Mouse (Mus musculus): Measurements from ENCODE around the gene Loxl1. TPM values are rescaled to one million over a fixed set of nuclear protein-coding genes. Genes with fewer than 3 reads are reported as not detected.
"Not testable (repeated sequence)": the region's sequence is repeated elsewhere in the genome, so short reads cannot be mapped to it uniquely, and the experiment has no call there.

The Loxl1 gene
- total and polyA plus RNA-seq, 2 experiments from 2014 or later: 39.2 to 61.7 TPM

DNA sequence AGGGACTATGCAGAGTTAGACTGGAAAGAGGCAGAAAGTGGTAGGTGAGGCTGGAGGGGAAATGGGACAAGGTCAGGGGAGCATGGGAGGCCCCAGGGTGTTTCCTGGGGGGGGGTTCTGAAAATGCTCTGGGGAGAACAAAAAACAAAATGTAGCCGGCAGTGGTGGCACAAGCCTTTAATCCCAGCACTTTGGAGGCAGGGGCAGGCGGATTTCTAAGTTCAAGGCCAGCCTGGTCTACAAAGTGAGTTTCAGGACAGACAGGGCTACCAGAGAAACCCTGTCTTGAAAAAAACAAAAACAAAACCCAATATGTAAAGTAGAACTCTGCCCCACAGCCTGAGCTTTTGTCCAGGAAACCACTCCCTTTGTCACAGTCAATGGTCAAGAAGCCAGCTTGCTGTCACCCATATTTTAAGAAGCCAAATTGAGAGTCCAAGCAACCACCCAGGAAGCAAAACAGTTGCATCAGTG, 40.9 kb downstream of the Loxl1 start:
- no peak for ATAC-seq (ENCODE audit: insufficient read depth, low read depth)
- Histone ChIP-seq H3K9ac (replicated peaks; ENCODE audit: low read depth, low read length) (no peak overlapping the region), H3K4me1 (ENCODE audit: control insufficient read depth, insufficient read depth) (peaks cover 16% of the 10 kb centered on the region), H3K27me3 (ENCODE audit: control insufficient read depth, insufficient read depth, low read length) (no peaks in the 10 kb centered on the region), H3K4me2 (ENCODE audit: low read depth, low read length) (no peak overlapping the region), H3K4me3 (ENCODE audit: low read depth, low read length) (no peak overlapping the region), H3K36me3 (replicated peaks; ENCODE audit: control insufficient read depth, insufficient read depth, low read length) (no peaks in the 10 kb centered on the region), H3K9me3 (replicated peaks; ENCODE audit: control insufficient read depth, low read length) (no peaks in the 10 kb centered on the region), H3K27ac (ENCODE audit: low read depth) (no peak overlapping the region)
- 60% methylated on average over 2 of the region's 2 CpGs for whole genome bisulfite sequencing
- no peak for TF ChIP-seq CTCF (IDR thresholded peaks at IDR 0.05; ENCODE audit: low read depth)
- TF ChIP-seq EP300 (IDR thresholded peaks at IDR 0.05; ENCODE audit: low read depth): no peak
- DNase-seq (ENCODE audit: low spot score): peak; percentile 8

DNA sequence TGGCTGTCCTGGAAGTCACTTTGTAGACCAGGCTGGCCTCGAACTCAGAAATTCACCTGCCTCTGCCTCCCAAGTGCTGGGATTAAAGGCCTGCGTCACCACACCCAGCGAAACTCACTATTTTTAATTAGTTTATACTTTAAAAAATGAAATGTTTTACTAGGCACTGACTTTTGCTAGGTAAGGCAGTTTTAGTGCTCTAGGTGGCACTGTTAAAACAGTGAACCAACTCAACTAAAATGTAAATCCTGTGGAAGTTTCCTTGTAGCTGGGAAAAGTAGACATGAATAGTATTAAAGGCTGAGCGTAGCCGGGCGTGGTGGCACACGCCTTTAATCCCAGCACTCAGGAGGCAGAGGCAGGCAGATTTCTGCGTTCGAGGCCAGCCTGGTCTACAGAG, 41.4 kb downstream of the Loxl1 start:
- 0 out of 2 replicates have a peak, but pooled peaks have one; percentile 2 for TF ChIP-seq CTCF (IDR thresholded peaks at IDR 0.05; ENCODE audit: low read depth)
- not testable (repeated sequence) for ATAC-seq (ENCODE audit: insufficient read depth, low read depth); H3K4me2 ChIP-seq (ENCODE audit: low read depth, low read length); H3K36me3 ChIP-seq (replicated peaks; ENCODE audit: control insufficient read depth, insufficient read depth, low read length); H3K9me3 ChIP-seq (replicated peaks; ENCODE audit: control insufficient read depth, low read length); H3K27ac ChIP-seq (ENCODE audit: low read depth); H3K9ac ChIP-seq (replicated peaks; ENCODE audit: low read depth, low read length); H3K27me3 ChIP-seq (ENCODE audit: control insufficient read depth, insufficient read depth, low read length); H3K4me3 ChIP-seq (ENCODE audit: low read depth, low read length)
- DNase-seq (ENCODE audit: low spot score): peak; percentile 5
- WGBS: 83% methylated on average over 9 of the region's 9 CpGs
- peaks cover 16% of the 10 kb centered on the region for H3K4me1 ChIP-seq (ENCODE audit: control insufficient read depth, insufficient read depth)

DNA sequence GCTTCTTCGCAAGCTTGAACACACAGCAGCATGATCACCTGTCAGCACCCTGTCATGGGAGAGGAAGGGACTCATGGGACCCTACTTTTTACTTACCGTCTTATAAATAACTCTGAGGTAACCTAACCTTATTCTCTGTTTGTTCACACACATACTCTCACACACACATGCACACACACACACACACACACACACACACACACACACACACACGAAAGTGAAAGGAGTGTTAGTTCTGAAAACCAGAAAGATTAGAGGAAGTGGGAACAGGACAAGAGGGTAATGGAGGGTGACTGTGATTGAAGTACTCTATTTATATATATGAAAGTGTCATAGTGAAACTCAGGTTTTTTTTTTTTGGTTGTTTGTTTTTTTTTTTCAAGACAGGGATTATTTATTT, 41.9 kb downstream of the Loxl1 start:
- no peak overlapping the region for H3K9ac ChIP-seq (replicated peaks; ENCODE audit: low read depth, low read length)

DNA sequence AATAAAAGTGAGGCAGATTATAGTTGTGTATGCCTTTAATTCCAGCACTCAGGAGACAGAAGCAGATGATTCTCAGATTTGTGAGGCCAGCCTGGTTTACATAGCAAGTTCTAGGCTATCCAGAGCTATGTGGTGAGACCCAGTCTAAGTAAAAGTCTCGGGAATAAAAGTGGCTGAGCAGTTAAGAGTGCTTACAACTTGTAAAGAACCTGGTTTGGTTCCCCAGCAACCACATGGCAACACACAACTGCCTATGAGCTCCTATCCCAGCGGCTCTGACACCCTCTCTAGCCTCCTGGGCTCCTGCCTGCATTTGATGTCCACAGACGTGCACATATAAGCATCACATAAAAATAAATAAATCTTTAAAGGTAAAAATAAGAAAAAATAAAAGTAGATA, 42.9 kb downstream of the Loxl1 start:
- TF ChIP-seq CTCF (IDR thresholded peaks at IDR 0.05; ENCODE audit: low read depth) (no peak), EP300 (IDR thresholded peaks at IDR 0.05; ENCODE audit: low read depth) (no peak)
- Histone ChIP-seq H3K27me3 (ENCODE audit: control insufficient read depth, insufficient read depth, low read length) (no peaks in the 10 kb centered on the region), H3K9me3 (replicated peaks; ENCODE audit: control insufficient read depth, low read length) (no peaks in the 10 kb centered on the region), H3K4me3 (ENCODE audit: low read depth, low read length) (no peak overlapping the region), H3K27ac (ENCODE audit: low read depth) (no peak overlapping the region), H3K9ac (replicated peaks; ENCODE audit: low read depth, low read length) (no peak overlapping the region), H3K36me3 (replicated peaks; ENCODE audit: control insufficient read depth, insufficient read depth, low read length) (no peaks in the 10 kb centered on the region), H3K4me2 (ENCODE audit: low read depth, low read length) (no peak overlapping the region), H3K4me1 (ENCODE audit: control insufficient read depth, insufficient read depth) (peaks cover 9% of the 10 kb centered on the region)
- peak; percentile 3 for DNase-seq (ENCODE audit: low spot score)
- no peak for ATAC-seq (ENCODE audit: insufficient read depth, low read depth)
- WGBS: 41% methylated on average over 3 of the region's 3 CpGs

More for the DNA sequence above, 41.9 kb downstream of the Loxl1 start:
- DNase-seq (ENCODE audit: low spot score) (peak; percentile 3), ATAC-seq (ENCODE audit: insufficient read depth, low read depth) (no peak)
- WGBS: 53% methylated on average over 3 of the region's 3 CpGs
- H3K27ac ChIP-seq (ENCODE audit: low read depth): no peak overlapping the region
- no peak overlapping the region for H3K4me2 ChIP-seq (ENCODE audit: low read depth, low read length)
- H3K4me3 ChIP-seq (ENCODE audit: low read depth, low read length): no peak overlapping the region
- TF ChIP-seq CTCF (IDR thresholded peaks at IDR 0.05; ENCODE audit: low read depth): no peak
- TF ChIP-seq EP300 (IDR thresholded peaks at IDR 0.05; ENCODE audit: low read depth): no peak
- H3K27me3 ChIP-seq (ENCODE audit: control insufficient read depth, insufficient read depth, low read length): no peaks in the 10 kb centered on the region
- no peaks in the 10 kb centered on the region for H3K9me3 ChIP-seq (replicated peaks; ENCODE audit: control insufficient read depth, low read length)
- H3K36me3 ChIP-seq (replicated peaks; ENCODE audit: control insufficient read depth, insufficient read depth, low read length): no peaks in the 10 kb centered on the region
- H3K4me1 ChIP-seq (ENCODE audit: control insufficient read depth, insufficient read depth): peaks cover 16% of the 10 kb centered on the region

DNA sequence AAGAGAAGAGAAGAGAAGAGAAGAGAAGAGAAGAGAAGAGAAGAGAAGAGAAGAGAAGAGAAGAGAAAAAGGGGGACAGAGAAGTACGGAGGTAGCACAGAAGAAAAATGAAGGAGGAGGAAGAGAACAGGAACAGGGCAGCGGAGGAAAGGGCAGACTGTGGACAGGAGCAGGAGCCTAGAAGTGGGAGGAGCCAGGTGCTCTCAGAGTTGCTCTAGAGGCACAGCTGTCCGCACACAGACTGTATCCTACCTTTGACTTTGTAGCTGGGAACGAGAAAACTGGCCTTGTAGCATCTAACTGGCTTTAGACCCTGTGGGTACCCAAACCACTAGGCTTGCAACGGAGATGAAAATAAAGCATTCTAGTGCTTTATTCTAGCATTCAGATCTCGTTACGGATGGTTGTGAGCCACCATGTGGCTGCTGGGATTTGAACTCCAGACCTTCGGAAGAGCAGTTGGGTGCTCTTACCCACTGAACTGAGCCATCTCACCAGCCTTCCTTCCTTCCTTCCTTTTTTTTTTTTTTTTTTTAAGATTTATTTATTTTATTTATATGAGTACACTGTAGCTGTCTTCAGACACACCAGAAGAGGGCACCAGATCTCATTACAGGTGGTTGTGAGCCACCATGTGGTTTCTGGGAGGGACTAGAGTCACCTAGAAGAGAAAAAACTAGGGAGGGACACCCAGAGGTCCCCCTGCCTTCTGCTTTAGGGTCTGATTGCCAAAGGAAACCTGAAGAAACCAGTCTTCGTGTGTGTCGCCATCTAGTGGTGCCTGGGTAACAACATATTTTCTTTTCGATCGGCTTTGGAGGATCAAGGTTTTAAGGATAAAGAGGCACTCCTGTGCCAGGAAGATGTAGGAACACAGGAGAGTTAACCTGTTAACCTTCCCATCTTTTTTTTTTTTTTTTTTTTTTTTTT, 44.3 kb downstream of the Loxl1 start:
- H3K4me1 ChIP-seq (ENCODE audit: control insufficient read depth, insufficient read depth): no peaks in the 10 kb centered on the region; the same call in 1 of the 2 replicates
- WGBS: 48% methylated on average over 12 of the region's 12 CpGs
- H3K4me3 ChIP-seq (ENCODE audit: low read depth, low read length): no peak overlapping the region
- no peaks in the 10 kb centered on the region for H3K27me3 ChIP-seq (ENCODE audit: control insufficient read depth, insufficient read depth, low read length)
- DNase-seq (ENCODE audit: low spot score) (peak; percentile 64), ATAC-seq (ENCODE audit: insufficient read depth, low read depth) (no peak; the same call in 1 of the 2 replicates)
- no peak overlapping the region for H3K27ac ChIP-seq (ENCODE audit: low read depth)
- no peak overlapping the region for H3K4me2 ChIP-seq (ENCODE audit: low read depth, low read length)
- no peaks in the 10 kb centered on the region; the same call in 1 of the 2 replicates for H3K36me3 ChIP-seq (replicated peaks; ENCODE audit: control insufficient read depth, insufficient read depth, low read length)
- no peak overlapping the region for H3K9ac ChIP-seq (replicated peaks; ENCODE audit: low read depth, low read length)
- no peaks in the 10 kb centered on the region for H3K9me3 ChIP-seq (replicated peaks; ENCODE audit: control insufficient read depth, low read length)
- no peak for TF ChIP-seq EP300 (IDR thresholded peaks at IDR 0.05; ENCODE audit: low read depth)
- TF ChIP-seq CTCF (IDR thresholded peaks at IDR 0.05; ENCODE audit: low read depth): peak; percentile 76
